Mouse (Mus musculus) hindbrain, embryonic 16.5 days (tissue): ENCODE data around the gene 2310061I04Rik. TPM values are rescaled to one million over a fixed set of nuclear protein-coding genes. Genes with fewer than 3 reads are reported as not detected.

Experiments used
- ATAC-seq: fragments of 200-750 bp; cut with Nextera tagmentation; 2 replicates; pipeline ENCODE4 v1.8.0; 2017; ENCODE audit warnings: moderate TSS enrichment, moderate library complexity
- H3K27ac ChIP-seq: fragments of 300-500 bp; sonication (generic); 2 replicates; pipeline ENCODE4 v1.5.1; 2014; ENCODE audit warnings: low read depth, mild to moderate bottlenecking, control low read depth, low read length, moderate library complexity
- H3K27me3 ChIP-seq: fragments of 300-500 bp; sonication (generic); replicated peaks from 2 replicates; pipeline ENCODE4 v1.6.1; 2014; ENCODE audit warnings: low read length; ENCODE audit not compliant: control insufficient read depth, insufficient read depth
- H3K36me3 ChIP-seq: fragments of 300-500 bp; sonication (generic); 2 replicates; pipeline ENCODE4 v1.6.1; 2014; ENCODE audit warnings: mild to moderate bottlenecking, low read length, moderate library complexity, mixed read lengths; ENCODE audit not compliant: control insufficient read depth, insufficient read depth
- H3K4me1 ChIP-seq: fragments of 300-500 bp; sonication (generic); 2 replicates; pipeline ENCODE4 v1.6.1; 2014; ENCODE audit warnings: low read depth, low read length; ENCODE audit not compliant: control insufficient read depth, insufficient read depth
- H3K4me2 ChIP-seq: fragments of 300-500 bp; sonication (generic); 2 replicates; pipeline ENCODE4 v1.6.1; 2014; ENCODE audit warnings: mild to moderate bottlenecking, low read length, control low read depth, moderate library complexity
- H3K4me3 ChIP-seq: fragments of 300-500 bp; sonication (generic); 2 replicates; pipeline ENCODE4 v1.5.1; 2014; ENCODE audit warnings: mild to moderate bottlenecking, low read length, control low read depth, moderate library complexity
- H3K9ac ChIP-seq: fragments of 300-500 bp; sonication (generic); 2 replicates; pipeline ENCODE4 v1.6.1; 2014; ENCODE audit warnings: low read depth, mild to moderate bottlenecking, control low read depth, low read length, moderate library complexity
- H3K9me3 ChIP-seq: fragments of 300-500 bp; sonication (generic); 2 replicates; pipeline ENCODE4 v1.6.1; 2014; ENCODE audit warnings: mild to moderate bottlenecking, low read length, moderate library complexity; ENCODE audit not compliant: control insufficient read depth
- WGBS: fragments of 180-500 bp; shearing (Covaris S2); extraction: QIAGEN DNeasy Blood & Tissue Kit; methylation state at CpG from one replicate; pipeline ENCODE4 v1.1.7; 2014; 5-methylcytosine and 5-hydroxymethylcytosine counted together
- polyA plus RNA-seq: library from polyadenylated mRNA; unstranded; fragments of >200 nt; fragmentation: Nextera tagmentation; extraction: Ambion mirVana; gene quantifications from 2 replicates; pipeline ENCODE4 v1.2.1, GENCODE M21; 2015

The 2310061I04Rik gene
- polyA plus RNA-seq, 1 experiment from 2014 or later, result 67.4 TPM

DNA sequence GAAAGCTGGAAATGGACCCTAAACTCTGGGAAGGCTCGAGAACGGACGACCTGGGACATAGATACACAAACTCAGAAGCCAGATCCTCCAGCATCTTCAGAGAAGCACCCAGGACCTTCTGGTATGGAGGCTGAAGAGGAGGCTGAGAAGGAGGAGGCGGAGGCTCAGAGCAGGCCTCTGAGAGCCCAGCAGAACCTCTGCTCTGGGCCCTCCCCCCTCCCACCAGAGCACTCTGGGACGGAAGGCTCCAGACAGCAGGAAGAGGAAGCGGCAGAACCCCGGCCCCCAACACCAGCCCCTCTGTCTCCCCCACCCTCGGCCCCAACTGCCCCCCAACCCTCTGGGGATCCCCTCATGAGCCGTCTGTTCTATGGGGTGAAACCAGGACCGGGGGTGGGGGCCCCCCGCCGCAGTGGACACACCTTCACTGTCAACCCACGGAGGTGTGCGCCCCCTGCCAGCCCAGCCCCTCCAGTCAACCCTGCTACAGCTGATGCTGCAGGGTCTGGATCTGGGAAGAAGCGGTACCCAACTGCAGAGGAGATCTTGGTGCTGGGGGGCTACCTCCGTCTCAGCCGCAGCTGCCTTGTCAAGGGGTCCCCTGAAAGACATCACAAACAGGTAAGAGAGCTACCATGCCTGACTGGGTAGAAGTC lies 28.9 kb downstream of the 2310061I04Rik start:
- Histone ChIP-seq H3K27me3 (no peaks in the 10 kb centered on the region), H3K4me1 (peaks cover 48% of the 10 kb centered on the region), H3K9ac (peak overlapping the region; percentile 95), H3K4me3 (peak overlapping the region; percentile 74), H3K9me3 (no peaks in the 10 kb centered on the region), H3K27ac (peak overlapping the region; percentile 54), H3K36me3 (peaks cover 4% of the 10 kb centered on the region), H3K4me2 (peak overlapping the region; percentile 95)
- ATAC-seq, result 0 out of 2 replicates have a peak, but pooled peaks have one; percentile 5
- WGBS, result 22% methylated on average over 8 of the region's 17 CpGs

DNA sequence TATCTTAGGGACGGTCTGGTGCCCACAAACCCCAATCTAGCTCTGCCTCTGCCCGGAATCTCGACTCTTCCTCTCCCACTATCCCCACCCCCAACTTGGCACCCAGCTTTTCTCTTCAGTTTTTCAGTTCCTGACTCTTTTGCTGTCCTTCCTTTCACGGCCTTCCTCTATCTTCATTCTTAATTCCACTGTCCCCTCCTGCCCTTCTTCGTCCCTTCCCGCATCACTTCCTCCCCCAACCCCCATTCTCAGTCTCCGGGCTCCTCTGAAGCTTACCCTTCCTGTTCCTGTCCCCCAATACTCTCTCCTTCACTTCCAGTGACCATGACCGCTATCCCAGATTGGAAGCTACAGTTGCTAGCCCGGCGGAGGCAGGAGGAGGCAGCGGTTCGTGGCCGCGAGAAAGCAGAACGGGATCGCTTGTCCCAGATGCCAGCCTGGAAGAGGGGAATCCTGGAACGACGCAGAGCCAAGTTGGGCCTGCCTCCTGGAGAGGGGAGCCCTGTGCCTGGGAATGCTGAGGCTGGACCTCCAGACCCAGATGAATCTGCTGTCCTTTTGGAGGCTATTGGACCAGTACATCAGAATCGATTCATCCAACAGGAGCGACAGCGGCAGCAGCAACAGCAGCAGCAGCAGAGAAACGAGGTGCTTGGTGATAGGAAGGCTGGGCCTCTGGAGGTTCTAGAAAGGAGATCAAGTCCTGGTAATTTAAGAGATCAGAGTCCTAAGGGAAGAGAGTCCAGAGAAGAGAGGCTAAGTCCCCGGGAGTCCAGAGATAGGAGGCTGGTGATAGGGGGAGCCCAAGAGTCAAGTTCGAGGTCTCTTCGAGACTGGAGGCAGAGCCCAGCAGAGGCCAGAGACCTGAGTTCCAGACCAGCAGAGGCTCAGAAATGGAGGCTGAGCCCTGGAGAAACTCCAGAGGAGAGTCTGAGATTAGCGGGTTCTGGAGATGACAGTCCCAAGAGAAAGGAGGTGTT lies 30.0 kb downstream of the 2310061I04Rik start:
- peak overlapping the region; percentile 95 for H3K4me2 ChIP-seq
- H3K27ac ChIP-seq, result peak overlapping the region; percentile 98
- peak overlapping the region; percentile 74 for H3K4me3 ChIP-seq
- WGBS, result 5% methylated on average over 26 of the region's 26 CpGs
- no peak for ATAC-seq
- no peaks in the 10 kb centered on the region for H3K27me3 ChIP-seq
- peaks cover 4% of the 10 kb centered on the region for H3K36me3 ChIP-seq
- H3K9ac ChIP-seq, result peak overlapping the region; percentile 95
- peaks cover 43% of the 10 kb centered on the region for H3K4me1 ChIP-seq
- H3K9me3 ChIP-seq, result no peaks in the 10 kb centered on the region

DNA sequence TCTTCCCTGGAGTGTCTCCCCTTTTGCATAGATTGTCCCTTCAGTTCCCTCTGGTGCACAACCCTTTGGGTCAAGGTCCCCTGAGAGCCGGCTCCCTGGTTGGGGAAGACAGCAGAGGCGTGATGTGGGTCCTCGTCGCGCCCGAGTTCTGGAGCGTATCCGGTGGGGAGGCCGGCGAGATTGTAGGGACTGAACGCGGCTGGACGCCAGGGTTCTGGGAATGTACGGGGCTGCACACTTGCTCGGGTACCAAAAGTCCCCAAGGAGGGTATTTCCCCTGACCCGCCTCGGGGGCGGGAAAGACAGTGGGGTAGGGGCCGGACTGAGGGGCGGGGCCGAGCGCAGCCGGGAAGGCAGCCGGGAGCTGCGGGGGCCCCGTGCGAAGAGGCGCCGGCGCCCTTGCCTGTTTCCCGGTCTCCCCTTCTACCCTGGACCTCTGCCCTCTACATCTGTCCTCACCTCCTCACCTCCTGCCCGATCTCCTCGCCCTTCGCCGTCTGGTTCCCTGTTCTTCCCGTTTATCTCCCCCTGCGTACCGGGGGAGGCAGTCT lies 30.9 kb downstream of the 2310061I04Rik start:
- H3K4me1 ChIP-seq, result peaks cover 42% of the 10 kb centered on the region
- under 1% methylated on average over 24 of the region's 38 CpGs for WGBS

DNA sequence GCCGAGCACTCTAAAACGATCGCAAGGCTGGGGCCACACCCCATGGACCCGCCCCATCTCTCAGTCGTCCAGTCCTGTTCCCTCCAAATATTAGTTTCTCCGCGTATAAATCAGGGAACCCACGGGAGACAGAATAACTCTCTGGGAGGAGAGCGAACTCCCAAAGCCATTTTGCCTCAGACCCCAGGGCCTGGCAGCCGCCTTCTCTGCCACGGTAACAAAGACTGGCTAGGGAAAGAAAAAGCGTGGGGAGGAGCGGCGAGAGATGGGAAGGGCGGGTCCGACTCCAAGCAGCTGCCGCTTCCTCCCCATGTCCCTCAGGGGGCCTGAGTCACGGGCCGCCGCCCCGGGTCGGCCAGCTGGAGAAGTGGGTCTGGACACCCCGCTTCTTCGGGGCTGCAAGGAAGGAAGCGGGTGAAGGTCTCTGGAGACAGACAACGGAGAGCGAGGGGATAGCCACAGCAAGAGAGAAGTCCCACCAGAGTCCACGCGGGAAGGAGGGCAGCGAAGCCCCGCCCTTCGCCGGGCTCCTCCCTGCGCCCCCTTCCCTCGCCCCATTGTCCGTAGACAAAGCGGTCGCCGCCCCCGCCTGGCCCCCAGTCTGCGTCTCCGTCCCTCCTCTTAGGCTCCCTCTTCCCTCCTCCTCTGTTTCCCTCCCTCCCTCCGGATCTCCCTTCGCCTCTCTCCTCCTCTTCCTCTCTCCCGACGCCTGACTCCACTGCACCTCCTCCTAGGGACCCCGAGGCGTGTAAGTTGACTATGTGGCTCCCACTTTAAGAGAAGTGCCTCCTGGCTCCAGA lies 31.6 kb downstream of the 2310061I04Rik start, which contains the start of gene Ppp1r18:
Ppp1r18 (plus strand) TSS at position 113 of the 800 bp plus-strand sequence.
- H3K36me3 ChIP-seq, result no peaks in the 10 kb centered on the region
- H3K9me3 ChIP-seq, result no peaks in the 10 kb centered on the region
- ATAC-seq, result peak; percentile 56
- H3K4me3 ChIP-seq, result peak within 1 kb of the TSS; percentile 74
- no peaks in the 10 kb centered on the region for H3K27me3 ChIP-seq
- peaks cover 38% of the 10 kb centered on the region for H3K4me1 ChIP-seq
- H3K27ac ChIP-seq, result peak within 1 kb of the TSS; percentile 98
- peak within 1 kb of the TSS; percentile 95 for H3K9ac ChIP-seq
- peak within 1 kb of the TSS; percentile 95 for H3K4me2 ChIP-seq
- under 1% methylated on average over 47 of the region's 48 CpGs for WGBS

More for the DNA sequence above, 30.9 kb downstream of the 2310061I04Rik start:
- Histone ChIP-seq H3K4me2 (peak overlapping the region; percentile 95), H3K36me3 (peaks cover 3% of the 10 kb centered on the region), H3K9ac (peak overlapping the region; percentile 95), H3K9me3 (no peaks in the 10 kb centered on the region), H3K27ac (peak overlapping the region; percentile 98), H3K4me3 (peak overlapping the region; percentile 74), H3K27me3 (no peaks in the 10 kb centered on the region)
- ATAC-seq, result peak; percentile 35

DNA sequence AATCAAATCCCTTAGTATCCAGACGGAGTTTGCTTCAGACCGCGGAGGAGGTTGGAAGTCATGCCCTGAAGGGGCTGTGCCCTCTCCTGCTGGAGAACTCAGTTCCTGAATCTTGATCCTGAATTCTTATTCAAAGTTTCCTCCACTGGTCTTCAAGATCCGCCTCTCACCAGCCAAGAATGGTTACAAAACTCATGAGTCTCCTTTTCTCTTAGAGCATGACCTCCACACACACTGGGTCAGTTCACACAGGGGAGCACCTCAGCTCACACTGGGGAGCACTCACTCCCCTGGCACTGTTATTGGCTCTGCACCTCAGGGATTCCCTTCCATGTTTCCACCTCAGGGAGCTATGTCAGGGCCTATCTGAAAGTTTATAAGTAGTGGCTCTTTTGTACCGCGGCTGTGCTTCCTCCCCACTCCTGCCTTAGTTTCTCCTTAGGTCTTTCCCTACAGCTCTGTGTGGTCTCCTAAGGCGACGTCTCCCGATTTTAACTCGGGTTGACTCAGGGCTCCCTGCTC lies 32.3 kb downstream of the 2310061I04Rik start:
- ATAC-seq, result no peak
- H3K4me3 ChIP-seq, result peak overlapping the region; percentile 74
- peak overlapping the region; percentile 95 for H3K4me2 ChIP-seq
- H3K27ac ChIP-seq, result peak overlapping the region; percentile 98
- WGBS, result 18% methylated on average over 10 of the region's 10 CpGs
- no peaks in the 10 kb centered on the region for H3K9me3 ChIP-seq
- H3K36me3 ChIP-seq, result no peaks in the 10 kb centered on the region
- no peaks in the 10 kb centered on the region for H3K27me3 ChIP-seq
- H3K9ac ChIP-seq, result peak overlapping the region; percentile 95
- peaks cover 30% of the 10 kb centered on the region for H3K4me1 ChIP-seq

DNA sequence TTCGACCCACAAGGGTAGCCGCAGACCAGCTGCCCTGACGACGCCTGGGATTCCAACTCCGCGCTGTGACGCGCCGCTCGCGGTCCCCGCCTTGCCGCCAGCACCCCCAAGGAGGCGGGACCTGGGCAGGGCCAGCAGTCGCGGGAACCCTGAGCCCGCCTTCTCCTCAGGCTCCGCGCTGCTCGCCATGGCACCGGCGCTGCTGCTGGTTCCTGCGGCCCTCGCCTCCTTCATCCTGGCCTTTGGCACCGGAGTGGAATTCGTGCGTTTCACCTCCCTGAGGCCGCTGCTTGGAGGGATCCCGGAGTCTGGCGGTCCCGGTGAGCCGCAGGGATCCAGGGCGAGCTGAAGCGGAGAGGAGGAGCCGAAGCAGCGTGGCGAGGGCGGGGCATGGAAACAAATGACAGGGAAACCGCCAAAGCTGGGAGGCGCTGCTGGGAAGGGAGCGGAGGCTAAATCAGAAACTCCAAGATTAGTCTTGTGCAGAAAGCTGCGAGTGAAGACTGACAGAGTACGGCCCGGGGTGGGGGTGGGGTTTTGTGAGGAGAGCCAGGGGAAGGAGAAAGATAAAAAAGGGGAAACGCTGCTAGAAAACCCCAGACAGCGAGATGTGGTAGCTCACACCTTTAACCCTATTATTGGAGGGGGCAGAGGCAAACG lies 35.9 kb downstream of the 2310061I04Rik start, which contains the start of gene Nrm:
Nrm (plus strand) TSS at position 121 of the 660 bp plus-strand sequence.
- H3K9ac ChIP-seq, result peak within 1 kb of the TSS; percentile 92
- ATAC-seq, result peak; percentile 94
- peaks cover 12% of the 10 kb centered on the region for H3K4me1 ChIP-seq
- peak within 1 kb of the TSS; percentile 85 for H3K4me3 ChIP-seq
- peaks cover 7% of the 10 kb centered on the region for H3K36me3 ChIP-seq
- WGBS, result under 1% methylated on average over 47 of the region's 47 CpGs
- no peaks in the 10 kb centered on the region for H3K27me3 ChIP-seq
- peak within 1 kb of the TSS; percentile 98 for H3K27ac ChIP-seq
- no peaks in the 10 kb centered on the region for H3K9me3 ChIP-seq
- H3K4me2 ChIP-seq, result peak within 1 kb of the TSS; percentile 74

DNA sequence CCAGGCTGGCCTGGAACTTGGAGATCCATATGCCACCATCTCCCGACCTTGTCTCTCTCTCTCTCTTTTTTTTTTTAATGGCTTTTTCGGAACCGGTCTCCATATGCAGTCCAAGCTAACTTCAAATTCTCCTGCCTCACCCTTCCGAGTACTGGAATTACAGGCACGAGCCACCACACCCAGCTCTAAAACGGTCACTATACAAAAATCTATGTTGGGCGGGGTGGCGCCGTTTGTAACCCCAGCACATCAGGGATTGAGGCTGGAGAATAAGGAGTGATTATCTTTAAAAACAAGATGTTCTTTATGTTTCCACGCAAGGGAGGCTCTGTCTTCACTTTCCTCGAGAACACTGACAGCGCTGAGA lies 36.4 kb downstream of the 2310061I04Rik start:
- peaks cover 7% of the 10 kb centered on the region for H3K36me3 ChIP-seq
- 4% methylated on average over 12 of the region's 12 CpGs for WGBS
- H3K4me3 ChIP-seq, result peak overlapping the region; percentile 85
- H3K4me2 ChIP-seq, result peak overlapping the region; percentile 74
- peak overlapping the region; percentile 98 for H3K27ac ChIP-seq
- H3K9me3 ChIP-seq, result no peaks in the 10 kb centered on the region
- H3K27me3 ChIP-seq, result no peaks in the 10 kb centered on the region
- H3K9ac ChIP-seq, result peak overlapping the region; percentile 92
- ATAC-seq, result peak; percentile 8; the same call in 1 of the 2 replicates
- peaks cover 12% of the 10 kb centered on the region for H3K4me1 ChIP-seq

DNA sequence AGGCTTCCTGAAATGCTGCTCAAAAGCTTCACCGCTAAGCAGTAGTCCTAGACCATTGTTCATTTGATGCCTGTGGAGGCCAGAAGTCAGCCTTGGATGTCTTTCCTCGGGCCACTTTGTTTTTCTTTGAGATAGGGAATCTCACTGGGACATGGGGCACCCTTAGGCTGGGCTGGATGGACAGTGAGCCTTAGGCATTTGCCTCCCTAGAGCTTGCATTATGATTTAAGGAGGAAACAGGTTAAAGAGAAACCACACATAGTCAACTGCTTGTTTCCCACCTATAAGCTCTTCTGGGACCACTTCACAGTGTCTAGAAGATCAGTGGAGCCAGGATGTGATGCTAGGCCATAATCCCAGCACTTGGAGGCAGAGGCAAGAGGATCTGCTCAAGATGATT lies 37.4 kb downstream of the 2310061I04Rik start:
- Histone ChIP-seq H3K27ac (no peak overlapping the region), H3K9ac (no peak overlapping the region), H3K4me1 (peaks cover 8% of the 10 kb centered on the region), H3K36me3 (peaks cover 7% of the 10 kb centered on the region), H3K4me3 (no peak overlapping the region), H3K4me2 (no peak overlapping the region), H3K9me3 (no peaks in the 10 kb centered on the region), H3K27me3 (no peaks in the 10 kb centered on the region)
- 69% methylated on average over 2 of the region's 2 CpGs for WGBS
- no peak for ATAC-seq
